Mouse (Mus musculus) liver, adult 2 months (tissue): ENCODE measurements at regions not wholly inside any gene's neighbourhood (a gene's known extent, or its start where the extent isn't known, plus 50 kb on each side); places are given as distances from the start of the nearest gene placed in this dataset.

Experiments used
- CTCF ChIP-seq: fragments of 200-500 bp; IDR thresholded peaks from 2 replicates; pipeline ENCODE4 v1.5.1; 2011; ENCODE audit warnings: low read depth, low read length, control low read depth
- POLR2A ChIP-seq: fragments of 200-500 bp; IDR thresholded peaks from 2 replicates; pipeline ENCODE4 v1.6.1; 2011; ENCODE audit warnings: low read length, control low read depth; ENCODE audit not compliant: insufficient read depth; ENCODE audit errors: extremely low read depth

DNA sequence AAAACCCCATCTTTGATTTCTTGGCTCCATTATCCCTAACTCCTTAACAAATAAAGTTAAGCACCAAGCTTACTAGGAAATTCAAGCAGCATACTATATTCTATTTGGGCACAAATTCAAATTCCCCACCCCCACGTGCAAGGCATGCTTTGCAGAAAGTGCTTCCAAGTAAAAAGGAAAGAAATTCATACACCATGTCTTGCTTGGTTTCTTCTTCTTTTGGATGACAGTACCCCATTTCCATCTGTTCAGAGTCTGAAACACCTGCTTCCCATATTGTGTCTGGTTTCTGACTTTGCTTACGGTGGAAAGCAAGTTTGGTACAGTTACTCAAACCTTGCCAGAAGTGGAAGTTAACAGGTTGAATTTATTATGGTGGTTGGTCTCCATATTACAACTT lies 353.5 kb downstream of the Nsun3 start:
- no peak for TF ChIP-seq CTCF
- no peak for TF ChIP-seq POLR2A
